Mouse (Mus musculus) forebrain, embryonic 11.5 days (tissue): Measurements from ENCODE around the gene Ly6f. TPM values are rescaled to one million over a fixed set of nuclear protein-coding genes. Genes with fewer than 3 reads are reported as not detected.
"Not testable (repeated sequence)": the region's sequence is repeated elsewhere in the genome, so short reads cannot be mapped to it uniquely, and the experiment has no call there.

Source experiments
- ATAC-seq: fragments of 200-750 bp; cut with Nextera tagmentation; replicated peaks from 2 replicates; pipeline ENCODE4 v1.8.0; 2017; ENCODE audit warnings: moderate TSS enrichment; ENCODE audit not compliant: low FRiP score
- DNase-seq: peaks from one replicate; pipeline ENCODE4 v3.0.0-alpha.2; 2017; ENCODE audit warnings: low spot score
- H3K27ac ChIP-seq: fragments of 300-500 bp; sonication (generic); 2 replicates; pipeline ENCODE4 v1.5.1; 2014; ENCODE audit warnings: low read depth, low read length
- H3K27me3 ChIP-seq: fragments of 300-500 bp; sonication (generic); 2 replicates; pipeline ENCODE4 v1.6.1; 2014; ENCODE audit warnings: mild to moderate bottlenecking, low read length, mixed read lengths; ENCODE audit not compliant: control insufficient read depth, insufficient read depth
- H3K36me3 ChIP-seq: fragments of 300-500 bp; sonication (generic); 2 replicates; pipeline ENCODE4 v1.6.1; 2014; ENCODE audit warnings: mild to moderate bottlenecking, low read length, moderate library complexity, mixed read lengths; ENCODE audit not compliant: control insufficient read depth, insufficient read depth
- H3K4me1 ChIP-seq: fragments of 300-500 bp; sonication (generic); replicated peaks from 2 replicates; pipeline ENCODE4 v1.6.1; 2014; ENCODE audit warnings: low read length, mixed read lengths; ENCODE audit not compliant: control insufficient read depth, insufficient read depth
- H3K4me2 ChIP-seq: fragments of 300-500 bp; sonication (generic); 2 replicates; pipeline ENCODE4 v1.6.1; 2014; ENCODE audit warnings: low read depth, mild to moderate bottlenecking, low read length, moderate library complexity, mixed read lengths; ENCODE audit not compliant: severe bottlenecking
- H3K4me3 ChIP-seq: fragments of 300-500 bp; sonication (generic); 2 replicates; pipeline ENCODE4 v1.5.1; 2014; ENCODE audit warnings: low read depth, low read length
- H3K9ac ChIP-seq: fragments of 300-500 bp; sonication (generic); 2 replicates; pipeline ENCODE4 v1.6.1; 2014; ENCODE audit warnings: low read length
- H3K9me3 ChIP-seq: fragments of 300-500 bp; sonication (generic); 2 replicates; pipeline ENCODE4 v1.6.1; 2016; ENCODE audit warnings: low read length, mixed read lengths; ENCODE audit not compliant: control insufficient read depth
- WGBS: fragments of 180-500 bp; shearing (Covaris S2); extraction: QIAGEN DNeasy Blood & Tissue Kit; methylation state at CpG from one replicate; pipeline ENCODE4 v1.1.7; 2014; 5-methylcytosine and 5-hydroxymethylcytosine counted together
- polyA plus RNA-seq: library from polyadenylated mRNA; unstranded; fragments of >200 nt; fragmentation: Nextera tagmentation; extraction: Ambion mirVana; gene quantifications from 2 replicates; pipeline ENCODE4 v1.2.1, GENCODE M21; 2014

Gene Ly6f
- polyA plus RNA-seq, 1 experiment from 2014 or later: not detected

GRCm38 (mm10) chr15:75268916-75269829, 952 bp downstream of the Ly6f start:
- no peak for DNase-seq
- 72% methylated on average over 5 of the region's 5 CpGs for WGBS
- Histone ChIP-seq H3K9ac (no peak overlapping the region), H3K36me3 (no peaks in the 10 kb centered on the region), H3K4me1 (no peaks in the 10 kb centered on the region), H3K27me3 (no peaks in the 10 kb centered on the region), H3K4me2 (no peak overlapping the region), H3K27ac (no peak overlapping the region), H3K9me3 (no peaks in the 10 kb centered on the region; the same call in 1 of the 2 replicates), H3K4me3 (no peak overlapping the region)
- ATAC-seq: no peak

- Histone ChIP-seq H3K27me3 (no peaks in the 10 kb centered on the region), H3K27ac (no peak overlapping the region)
- no peak for DNase-seq
Measured at GRCm38 (mm10) chr15:75270169-75270568, 1.9 kb downstream of the Ly6f start.

DNA sequence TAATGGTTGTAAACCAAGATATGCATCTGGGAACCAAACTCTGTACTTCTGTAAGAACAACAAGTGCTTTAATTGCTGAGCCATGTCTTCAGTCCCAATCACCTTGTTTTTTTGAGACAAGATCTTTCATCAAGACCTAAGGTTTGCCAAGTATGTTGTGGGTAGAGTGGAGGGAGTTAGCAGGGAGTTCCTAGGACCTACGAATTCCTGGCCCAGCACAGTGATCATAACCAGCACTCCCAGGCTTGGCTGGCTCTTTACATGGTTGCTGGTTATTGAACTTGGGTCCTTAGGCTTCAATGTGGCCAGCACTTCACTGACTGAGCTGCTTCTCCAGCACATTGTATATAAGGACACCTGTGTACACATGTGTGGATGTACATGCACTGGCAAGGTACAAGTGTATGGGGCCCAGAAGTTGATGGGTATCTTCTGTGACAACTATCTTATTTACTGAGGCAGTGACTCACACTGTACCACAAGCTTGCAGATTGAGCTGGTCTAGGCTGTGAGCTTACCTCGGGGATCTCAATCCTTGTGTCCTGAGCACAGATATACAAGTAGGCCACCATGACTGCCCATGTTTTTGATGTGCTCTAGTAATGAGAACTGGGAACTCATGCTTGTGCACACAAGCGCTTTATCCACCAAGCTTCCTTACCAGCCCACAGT, 2.6 kb downstream of the Ly6f start:
- no peak for DNase-seq
- H3K4me3 ChIP-seq: no peak overlapping the region
- no peak overlapping the region for H3K9ac ChIP-seq
- no peak overlapping the region for H3K27ac ChIP-seq
- H3K9me3 ChIP-seq: no peaks in the 10 kb centered on the region
- H3K36me3 ChIP-seq: no peaks in the 10 kb centered on the region
- no peaks in the 10 kb centered on the region for H3K4me1 ChIP-seq
- ATAC-seq: no peak
- no peaks in the 10 kb centered on the region for H3K27me3 ChIP-seq
- 84% methylated on average over 3 of the region's 3 CpGs for WGBS
- H3K4me2 ChIP-seq: no peak overlapping the region

More at GRCm38 (mm10) chr15:75270169-75270568, 1.9 kb downstream of the Ly6f start:
- Histone ChIP-seq H3K9ac (no peak overlapping the region), H3K9me3 (no peaks in the 10 kb centered on the region), H3K4me3 (no peak overlapping the region), H3K4me1 (no peaks in the 10 kb centered on the region), H3K4me2 (no peak overlapping the region), H3K36me3 (no peaks in the 10 kb centered on the region)
- no peak for ATAC-seq

GRCm38 (mm10) chr15:75271426-75271825, 3.2 kb downstream of the Ly6f start:
- no peaks in the 10 kb centered on the region for H3K36me3 ChIP-seq
- no peaks in the 10 kb centered on the region for H3K9me3 ChIP-seq
- WGBS: 69% methylated on average over 1 of the region's 1 CpGs
- no peak overlapping the region for H3K9ac ChIP-seq
- H3K27ac ChIP-seq: no peak overlapping the region
- no peak for DNase-seq
- ATAC-seq: no peak
- no peaks in the 10 kb centered on the region for H3K27me3 ChIP-seq
- H3K4me1 ChIP-seq: no peaks in the 10 kb centered on the region
- no peak overlapping the region for H3K4me3 ChIP-seq
- no peak overlapping the region for H3K4me2 ChIP-seq

GRCm38 (mm10) chr15:75271891-75272290, 3.7 kb downstream of the Ly6f start:
- no peak for ATAC-seq
- no peak for DNase-seq
- Histone ChIP-seq H3K9me3 (no peaks in the 10 kb centered on the region), H3K36me3 (no peaks in the 10 kb centered on the region), H3K4me3 (no peak overlapping the region), H3K4me1 (no peaks in the 10 kb centered on the region), H3K4me2 (no peak overlapping the region), H3K27me3 (no peaks in the 10 kb centered on the region), H3K9ac (no peak overlapping the region), H3K27ac (no peak overlapping the region)
- WGBS: 78% methylated on average over 3 of the region's 3 CpGs

DNA sequence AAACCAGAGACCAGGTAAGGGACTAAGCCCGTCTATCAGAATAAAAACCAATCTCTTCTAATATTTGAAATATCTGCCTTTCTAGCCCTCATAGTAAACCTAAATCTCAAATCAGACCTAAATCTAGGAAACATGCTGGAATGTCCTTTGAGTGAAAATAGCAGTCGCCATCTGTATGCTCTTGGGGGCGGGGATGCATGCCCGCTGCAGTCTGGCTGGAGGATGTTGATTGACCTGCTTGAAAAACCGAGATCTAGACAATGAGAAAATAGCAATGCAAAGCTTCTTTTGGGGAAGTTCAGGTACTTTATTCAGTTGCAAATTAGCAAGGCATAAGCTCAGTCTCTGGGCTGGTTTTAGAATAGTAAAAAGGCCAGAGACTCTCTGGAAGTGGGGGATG, 13.8 kb downstream of the Ly6f start:
- WGBS: 68% methylated on average over 5 of the region's 5 CpGs
- H3K4me1 ChIP-seq, H3K27ac ChIP-seq, ATAC-seq, H3K36me3 ChIP-seq, DNase-seq, H3K4me2 ChIP-seq, H3K9ac ChIP-seq, H3K9me3 ChIP-seq, H3K27me3 ChIP-seq, H3K4me3 ChIP-seq: not testable (repeated sequence)

DNA sequence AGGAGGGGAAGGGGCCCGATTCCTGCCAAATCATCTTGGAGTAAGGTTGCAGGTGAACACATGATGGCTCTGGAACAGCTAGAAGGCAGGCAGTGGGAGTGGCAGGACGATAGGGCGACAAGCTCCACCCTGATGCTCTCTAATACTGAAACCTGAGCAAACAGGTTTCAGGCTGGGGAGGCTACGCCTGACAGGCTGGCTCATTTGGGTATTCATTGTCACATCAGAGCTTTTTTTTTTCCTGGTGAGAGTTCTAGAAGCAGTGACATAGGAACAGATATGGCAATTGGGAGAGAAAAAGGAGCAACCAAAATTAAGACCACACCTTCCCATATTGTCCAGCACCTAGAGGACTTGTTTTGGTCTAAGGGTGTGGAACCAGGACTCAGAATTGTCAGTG, 18.3 kb downstream of the Ly6f start:
- WGBS: 86% methylated on average over 4 of the region's 4 CpGs
- not testable (repeated sequence) for H3K4me3 ChIP-seq, H3K4me2 ChIP-seq, H3K36me3 ChIP-seq, H3K9ac ChIP-seq, H3K27me3 ChIP-seq, H3K27ac ChIP-seq, DNase-seq, H3K4me1 ChIP-seq, H3K9me3 ChIP-seq, ATAC-seq

DNA sequence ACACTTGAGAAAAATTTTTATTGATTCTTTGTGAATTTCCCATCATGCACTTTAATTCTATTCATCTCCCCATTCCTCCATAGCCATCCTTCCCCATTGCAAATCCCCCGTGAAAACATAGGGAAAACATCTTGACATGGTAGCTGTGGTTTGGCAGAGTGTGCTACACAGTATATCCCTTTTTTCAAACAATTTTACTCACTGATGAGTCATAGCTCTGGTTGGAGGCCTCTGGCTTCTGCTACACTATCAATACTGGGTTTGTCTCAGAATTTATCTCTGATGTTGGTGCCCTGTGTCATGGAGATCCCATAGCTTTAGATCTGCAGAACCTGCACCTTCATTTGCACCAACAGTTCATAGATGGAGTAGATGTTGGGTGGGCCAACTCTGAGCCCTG, 24.2 kb downstream of the Ly6f start:
- DNase-seq (no peak), ATAC-seq (no peak)
- 92% methylated on average over 1 of the region's 1 CpGs for WGBS
- Histone ChIP-seq H3K4me1 (no peaks in the 10 kb centered on the region), H3K27ac (no peak overlapping the region), H3K4me2 (no peak overlapping the region), H3K36me3 (no peaks in the 10 kb centered on the region), H3K27me3 (no peaks in the 10 kb centered on the region), H3K9ac (no peak overlapping the region), H3K4me3 (no peak overlapping the region), H3K9me3 (no peaks in the 10 kb centered on the region)
